Mouse (Mus musculus): ENCODE measurements around the gene Fancd2os. TPM values are rescaled to one million over a fixed set of nuclear protein-coding genes. Genes with fewer than 3 reads are reported as not detected.

The Fancd2os gene
- polyA plus RNA-seq, 1 experiment from 2014 or later: not detected

- Histone ChIP-seq H3K4me3 (ENCODE audit: low read depth, low read length) (no peak overlapping the region), H3K4me2 (ENCODE audit: low read depth, low read length) (no peak overlapping the region), H3K27ac (ENCODE audit: low read depth, low read length) (no peak overlapping the region), H3K9ac (replicated peaks; ENCODE audit: low read depth, low read length) (no peak overlapping the region), H3K36me3 (ENCODE audit: control insufficient read depth, insufficient read depth, low read length) (peaks cover 24% of the 10 kb centered on the region), H3K27me3 (ENCODE audit: control insufficient read depth, insufficient read depth, low read length) (no peaks in the 10 kb centered on the region), H3K9me3 (ENCODE audit: control insufficient read depth, low read length) (no peaks in the 10 kb centered on the region), H3K4me1 (ENCODE audit: control insufficient read depth, insufficient read depth, low read length) (no peaks in the 10 kb centered on the region)
- no peak for ATAC-seq (ENCODE audit: low read depth)
- WGBS: 99% methylated on average over 7 of the region's 7 CpGs
Observed at GRCm38 (mm10) chr6:113614152-113614551, 13.6 kb upstream of the Fancd2os start.

GRCm38 (mm10) chr6:113612258-113612969, 11.9 kb upstream of the Fancd2os start:
- Histone ChIP-seq H3K4me1 (ENCODE audit: control insufficient read depth, insufficient read depth, low read length) (no peaks in the 10 kb centered on the region), H3K4me2 (ENCODE audit: low read depth, low read length) (no peak overlapping the region), H3K27me3 (ENCODE audit: control insufficient read depth, insufficient read depth, low read length) (no peaks in the 10 kb centered on the region), H3K9ac (replicated peaks; ENCODE audit: low read depth, low read length) (no peak overlapping the region), H3K4me3 (ENCODE audit: low read depth, low read length) (no peak overlapping the region), H3K9me3 (ENCODE audit: control insufficient read depth, low read length) (no peaks in the 10 kb centered on the region), H3K36me3 (ENCODE audit: control insufficient read depth, insufficient read depth, low read length) (peaks cover 19% of the 10 kb centered on the region), H3K27ac (ENCODE audit: low read depth, low read length) (no peak overlapping the region)
- ATAC-seq (ENCODE audit: low read depth): no peak
- WGBS: 95% methylated on average over 8 of the region's 8 CpGs

- no peak for ATAC-seq (ENCODE audit: low read depth)
- Histone ChIP-seq H3K9me3 (ENCODE audit: control insufficient read depth, low read length) (no peaks in the 10 kb centered on the region), H3K4me2 (ENCODE audit: low read depth, low read length) (no peak overlapping the region), H3K36me3 (ENCODE audit: control insufficient read depth, insufficient read depth, low read length) (peaks cover 3% of the 10 kb centered on the region; the same call in 1 of the 2 replicates), H3K4me3 (ENCODE audit: low read depth, low read length) (no peak overlapping the region), H3K9ac (replicated peaks; ENCODE audit: low read depth, low read length) (no peak overlapping the region), H3K4me1 (ENCODE audit: control insufficient read depth, insufficient read depth, low read length) (peaks cover 13% of the 10 kb centered on the region), H3K27me3 (ENCODE audit: control insufficient read depth, insufficient read depth, low read length) (no peaks in the 10 kb centered on the region), H3K27ac (ENCODE audit: low read depth, low read length) (no peak overlapping the region)
- WGBS: 94% methylated on average over 7 of the region's 7 CpGs
Observed at GRCm38 (mm10) chr6:113609293-113609692, 8.8 kb upstream of the Fancd2os start.

DNA sequence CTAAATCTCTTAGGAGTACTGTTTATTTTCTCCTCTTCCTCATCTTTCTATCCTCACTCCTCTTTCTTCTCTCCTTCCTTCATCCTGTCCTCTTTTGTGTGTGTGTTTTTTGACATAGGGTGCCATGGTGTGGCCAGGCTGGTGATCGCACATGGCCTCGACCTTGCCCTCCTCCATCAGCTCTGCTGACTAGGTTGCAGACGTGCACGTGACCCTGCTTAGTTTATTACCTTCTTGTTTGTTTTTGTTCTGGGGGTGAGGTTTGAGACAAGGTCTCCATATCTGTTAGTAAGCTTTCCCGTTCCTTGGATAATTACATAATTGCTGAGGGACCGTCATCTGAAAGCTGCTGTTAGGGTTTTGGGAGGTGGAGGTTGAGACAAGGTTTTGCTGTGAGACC, 8.4 kb upstream of the Fancd2os start:
- no peaks in the 10 kb centered on the region for H3K36me3 ChIP-seq (ENCODE audit: control insufficient read depth, insufficient read depth, low read length)
- no peaks in the 10 kb centered on the region for H3K9me3 ChIP-seq (ENCODE audit: control insufficient read depth, low read length)
- no peak overlapping the region for H3K4me3 ChIP-seq (ENCODE audit: low read depth, low read length)
- H3K9ac ChIP-seq (replicated peaks; ENCODE audit: low read depth, low read length): no peak overlapping the region
- H3K27me3 ChIP-seq (ENCODE audit: control insufficient read depth, insufficient read depth, low read length): no peaks in the 10 kb centered on the region
- no peak overlapping the region for H3K4me2 ChIP-seq (ENCODE audit: low read depth, low read length)
- ATAC-seq (ENCODE audit: low read depth): no peak
- peaks cover 16% of the 10 kb centered on the region for H3K4me1 ChIP-seq (ENCODE audit: control insufficient read depth, insufficient read depth, low read length)
- no peak overlapping the region for H3K27ac ChIP-seq (ENCODE audit: low read depth, low read length)
- WGBS: 84% methylated on average over 6 of the region's 6 CpGs

GRCm38 (mm10) chr6:113605224-113605545, 4.7 kb upstream of the Fancd2os start:
- 6% methylated on average over 10 of the region's 10 CpGs for WGBS
- peak; percentile 25; the same call in 1 of the 2 replicates for ATAC-seq (ENCODE audit: low read depth)
- no peaks in the 10 kb centered on the region for H3K27me3 ChIP-seq (ENCODE audit: control insufficient read depth, insufficient read depth, low read length)

DNA sequence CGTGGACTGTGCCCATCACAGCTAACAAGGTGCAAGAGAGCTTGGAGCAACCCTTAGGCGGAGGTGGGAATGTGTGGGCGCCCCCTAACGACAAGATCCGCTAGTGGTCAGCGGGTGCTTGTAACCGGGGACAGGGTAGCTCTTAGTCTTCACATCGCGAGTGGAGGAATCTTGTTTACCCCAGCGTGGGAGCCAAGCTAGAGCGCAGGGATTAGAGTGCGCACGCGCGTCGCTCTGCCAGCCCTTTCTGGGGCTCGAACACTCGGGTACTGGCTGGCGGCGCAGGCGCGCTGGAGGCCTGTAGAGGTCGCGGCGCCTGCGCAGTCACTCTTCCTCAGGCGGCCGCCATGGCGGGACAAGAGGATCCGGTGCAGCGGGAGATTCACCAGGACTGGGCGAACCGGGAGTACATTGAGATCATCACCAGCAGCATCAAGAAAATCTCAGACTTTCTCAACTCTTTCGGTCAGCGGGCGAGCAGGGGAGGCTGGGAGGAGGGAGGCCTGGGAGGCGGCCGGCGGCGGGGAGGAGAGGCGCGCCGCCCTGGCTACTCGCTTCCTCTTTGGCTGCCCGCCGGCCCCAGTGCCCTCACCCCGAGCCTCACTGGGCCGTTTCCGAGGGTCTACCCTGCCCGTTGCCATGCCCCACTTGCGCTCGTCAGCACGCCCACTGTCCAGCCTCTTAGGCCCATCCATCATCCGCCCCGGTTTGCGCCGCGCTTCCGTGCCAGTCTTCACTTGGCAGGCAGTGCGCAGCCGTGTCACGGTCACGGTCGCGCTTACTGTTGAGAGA, 4.1 kb upstream of the Fancd2os start, which contains the start of gene Brk1:
Gene Brk1 (plus strand): TSS at position 341 of the 792 bp plus-strand sequence.
- under 1% methylated on average over 63 of the region's 65 CpGs for WGBS
- H3K4me3 ChIP-seq (ENCODE audit: low read depth, low read length): peak within 1 kb of the TSS; percentile 94
- H3K9me3 ChIP-seq (ENCODE audit: control insufficient read depth, low read length): no peaks in the 10 kb centered on the region
- H3K27ac ChIP-seq (ENCODE audit: low read depth, low read length): peak within 1 kb of the TSS; percentile 77
- peak; percentile 95 for ATAC-seq (ENCODE audit: low read depth)
- H3K4me1 ChIP-seq (ENCODE audit: control insufficient read depth, insufficient read depth, low read length): peaks cover 16% of the 10 kb centered on the region
- H3K4me2 ChIP-seq (ENCODE audit: low read depth, low read length): peak within 1 kb of the TSS; percentile 82
- no peaks in the 10 kb centered on the region for H3K36me3 ChIP-seq (ENCODE audit: control insufficient read depth, insufficient read depth, low read length)
- peak within 1 kb of the TSS; percentile 89 for H3K9ac ChIP-seq (replicated peaks; ENCODE audit: low read depth, low read length)
- H3K27me3 ChIP-seq (ENCODE audit: control insufficient read depth, insufficient read depth, low read length): no peaks in the 10 kb centered on the region

More at GRCm38 (mm10) chr6:113605224-113605545, 4.7 kb upstream of the Fancd2os start:
- peak overlapping the region; percentile 94 for H3K4me3 ChIP-seq (ENCODE audit: low read depth, low read length)
- peak overlapping the region; percentile 77 for H3K27ac ChIP-seq (ENCODE audit: low read depth, low read length)
- H3K4me2 ChIP-seq (ENCODE audit: low read depth, low read length): peak overlapping the region; percentile 82
- H3K9me3 ChIP-seq (ENCODE audit: control insufficient read depth, low read length): no peaks in the 10 kb centered on the region
- H3K9ac ChIP-seq (replicated peaks; ENCODE audit: low read depth, low read length): peak overlapping the region; percentile 89
- H3K4me1 ChIP-seq (ENCODE audit: control insufficient read depth, insufficient read depth, low read length): peaks cover 16% of the 10 kb centered on the region
- H3K36me3 ChIP-seq (ENCODE audit: control insufficient read depth, insufficient read depth, low read length): no peaks in the 10 kb centered on the region

DNA sequence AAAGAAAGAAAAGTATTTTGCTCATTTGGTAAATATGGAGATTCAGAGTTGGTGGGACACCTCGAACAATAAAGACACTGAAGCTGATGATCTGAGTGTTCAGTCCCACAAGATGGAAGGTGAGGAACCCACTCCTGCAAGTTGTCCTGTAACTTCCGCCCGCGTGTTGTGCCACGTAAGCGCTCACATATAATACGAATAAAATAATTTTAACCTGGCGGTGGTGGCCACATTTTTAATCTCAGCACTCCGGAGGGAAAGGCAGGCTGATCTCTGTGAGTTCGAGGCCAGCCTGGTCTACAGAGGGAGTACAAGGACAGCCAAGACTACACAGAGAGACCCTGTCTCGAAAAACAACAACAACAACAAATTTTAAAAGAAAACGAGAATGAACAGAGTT, 3.5 kb upstream of the Fancd2os start:
- Histone ChIP-seq H3K4me1 (ENCODE audit: control insufficient read depth, insufficient read depth, low read length) (peaks cover 16% of the 10 kb centered on the region), H3K27me3 (ENCODE audit: control insufficient read depth, insufficient read depth, low read length) (no peaks in the 10 kb centered on the region), H3K4me2 (ENCODE audit: low read depth, low read length) (peak overlapping the region; percentile 82), H3K27ac (ENCODE audit: low read depth, low read length) (peak overlapping the region; percentile 77), H3K4me3 (ENCODE audit: low read depth, low read length) (peak overlapping the region; percentile 94), H3K9ac (replicated peaks; ENCODE audit: low read depth, low read length) (peak overlapping the region; percentile 89), H3K36me3 (ENCODE audit: control insufficient read depth, insufficient read depth, low read length) (no peaks in the 10 kb centered on the region), H3K9me3 (ENCODE audit: control insufficient read depth, low read length) (no peaks in the 10 kb centered on the region)
- no peak for ATAC-seq (ENCODE audit: low read depth)
- 51% methylated on average over 12 of the region's 12 CpGs for WGBS

- WGBS: 93% methylated on average over 6 of the region's 6 CpGs
Observed at GRCm38 (mm10) chr6:113602821-113603220, 2.3 kb upstream of the Fancd2os start.

DNA sequence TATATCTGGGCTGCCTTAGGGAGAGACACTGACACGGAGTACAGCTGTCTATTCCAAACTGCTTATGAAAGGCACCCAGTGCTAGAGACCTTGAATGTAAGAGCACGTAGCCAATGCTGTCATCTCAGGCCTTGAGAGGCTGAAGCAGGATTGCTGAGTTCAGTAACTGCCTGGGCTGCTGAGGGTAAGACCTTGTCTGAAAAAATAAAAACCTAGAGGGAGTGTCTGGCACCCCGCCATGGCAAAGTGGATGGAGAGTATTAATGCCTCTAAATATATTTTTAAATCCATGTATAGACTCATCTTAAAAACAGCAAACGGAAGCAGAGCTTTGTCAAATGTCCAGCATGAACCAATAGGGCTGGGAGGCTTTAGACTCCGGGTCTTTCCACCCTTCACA, 682 bp downstream of the Fancd2os start:
- H3K4me3 ChIP-seq (ENCODE audit: low read depth, low read length): no peak overlapping the region
- H3K9me3 ChIP-seq (ENCODE audit: control insufficient read depth, low read length): no peaks in the 10 kb centered on the region
- no peak overlapping the region for H3K27ac ChIP-seq (ENCODE audit: low read depth, low read length)
- no peaks in the 10 kb centered on the region for H3K36me3 ChIP-seq (ENCODE audit: control insufficient read depth, insufficient read depth, low read length)
- no peak overlapping the region for H3K4me2 ChIP-seq (ENCODE audit: low read depth, low read length)
- no peak overlapping the region for H3K9ac ChIP-seq (replicated peaks; ENCODE audit: low read depth, low read length)
- 82% methylated on average over 5 of the region's 5 CpGs for WGBS
- ATAC-seq (ENCODE audit: low read depth): no peak
- H3K27me3 ChIP-seq (ENCODE audit: control insufficient read depth, insufficient read depth, low read length): no peaks in the 10 kb centered on the region
- H3K4me1 ChIP-seq (ENCODE audit: control insufficient read depth, insufficient read depth, low read length): peaks cover 3% of the 10 kb centered on the region; the same call in 1 of the 2 replicates

More at GRCm38 (mm10) chr6:113602821-113603220, 2.3 kb upstream of the Fancd2os start:
- H3K4me1 ChIP-seq (ENCODE audit: control insufficient read depth, insufficient read depth, low read length): peaks cover 16% of the 10 kb centered on the region
- H3K4me3 ChIP-seq (ENCODE audit: low read depth, low read length): no peak overlapping the region
- no peak overlapping the region for H3K9ac ChIP-seq (replicated peaks; ENCODE audit: low read depth, low read length)
- no peak overlapping the region for H3K27ac ChIP-seq (ENCODE audit: low read depth, low read length)
- H3K9me3 ChIP-seq (ENCODE audit: control insufficient read depth, low read length): no peaks in the 10 kb centered on the region
- H3K27me3 ChIP-seq (ENCODE audit: control insufficient read depth, insufficient read depth, low read length): no peaks in the 10 kb centered on the region
- no peak for ATAC-seq (ENCODE audit: low read depth)
- H3K4me2 ChIP-seq (ENCODE audit: low read depth, low read length): no peak overlapping the region
- no peaks in the 10 kb centered on the region for H3K36me3 ChIP-seq (ENCODE audit: control insufficient read depth, insufficient read depth, low read length)
